Mouse (Mus musculus) ES-E14 (cell line): ENCODE results near the gene Arhgap32. TPM values are rescaled to one million over a fixed set of nuclear protein-coding genes. Genes with fewer than 3 reads are reported as not detected.
A peak's percentile ranks its signal among the peaks of the same experiment; 100 is the strongest.

ENCODE experiments used
- DNase-seq: peaks from one replicate; pipeline ENCODE4 v3.0.0-alpha.2; 2013; ENCODE audit warnings: low read depth, low spot score
- H3K27ac ChIP-seq: 2 replicates; pipeline ENCODE4 v1.5.1; 2012; ENCODE audit warnings: low read depth, mild to moderate bottlenecking, low read length, moderate library complexity, mixed read lengths; ENCODE audit not compliant: poor library complexity, insufficient read depth, severe bottlenecking
- H3K36me3 ChIP-seq: 2 replicates; pipeline ENCODE4 v1.6.1; 2012; ENCODE audit warnings: mild to moderate bottlenecking, low read length, moderate library complexity, mixed read lengths; ENCODE audit not compliant: control insufficient read depth, poor library complexity, insufficient read depth, severe bottlenecking
- H3K4me1 ChIP-seq, 2 experiments: fragments of 150-350 bp in 1 of 2; sonication (generic) in 1 of 2; 2 replicates each; pipeline ENCODE4 v1.6.1; 2012; ENCODE audit warnings: low read length in 2 of 2, mild to moderate bottlenecking in 1 of 2, mixed read lengths in 1 of 2; ENCODE audit not compliant: control insufficient read depth in 2 of 2, insufficient read depth in 2 of 2, poor library complexity in 1 of 2
- H3K4me3 ChIP-seq, 2 experiments: fragments of 150-350 bp in 1 of 2; sonication (generic) in 1 of 2; 2 replicates each; pipeline ENCODE4 v1.5.1; 2012; ENCODE audit warnings: low read length in 2 of 2, low read depth in 1 of 2, mild to moderate bottlenecking in 1 of 2, mixed read lengths in 1 of 2; ENCODE audit not compliant: insufficient read depth in 1 of 2, poor library complexity in 1 of 2, severe bottlenecking in 1 of 2
- H3K9ac ChIP-seq: 2 replicates; pipeline ENCODE4 v1.6.1; 2012; ENCODE audit warnings: low read depth, mild to moderate bottlenecking, low read length, mixed read lengths; ENCODE audit not compliant: poor library complexity, insufficient read depth, severe bottlenecking
- H3K9me3 ChIP-seq: fragments of 150-350 bp; sonication (generic); 2 replicates; pipeline ENCODE4 v1.6.1; 2012; ENCODE audit warnings: low read depth, mild to moderate bottlenecking, low read length; ENCODE audit not compliant: control insufficient read depth, insufficient read depth
- CHD2 ChIP-seq: IDR thresholded peaks from 2 replicates; pipeline ENCODE4 v1.6.1; 2014; ENCODE audit warnings: mild to moderate bottlenecking, low read depth, low read length, inconsistent platforms
- HCFC1 ChIP-seq: IDR thresholded peaks from 2 replicates; pipeline ENCODE4 v1.6.1; 2012; ENCODE audit warnings: low read length, inconsistent platforms, borderline replicate concordance; ENCODE audit not compliant: insufficient read depth
- MAFK ChIP-seq: IDR thresholded peaks from 2 replicates; pipeline ENCODE4 v1.6.1; 2014; ENCODE audit warnings: mild to moderate bottlenecking, low read depth, low read length, inconsistent platforms; ENCODE audit not compliant: insufficient read depth
- ZC3H11A ChIP-seq: IDR thresholded peaks from 2 replicates; pipeline ENCODE4 v1.6.1; 2012; ENCODE audit warnings: low read depth, mild to moderate bottlenecking, inconsistent platforms, low read length, borderline replicate concordance
- ZNF384 ChIP-seq: IDR thresholded peaks from 2 replicates; pipeline ENCODE4 v1.6.1; 2012; ENCODE audit warnings: low read depth, low read length, inconsistent platforms
- in situ Hi-C, 2 experiments: fragments of 600-800 bp; cut with MboI; formaldehyde crosslinking; loops; one replicate each; pipeline ENCODE4 v1.15.1; 2025; ENCODE audit warnings: low sequenced_read_pairs in 2 of 2, inconsistent platforms in 1 of 2; ENCODE audit not compliant: unreplicated experiment in 2 of 2
- total RNA-seq: library from RNA; depleted of rRNA; stranded (reverse); fragments of 300-350 nt; gene quantifications from 2 replicates; pipeline ENCODE4 v1.2.3, GENCODE M21; 2012

The Arhgap32 gene
- total RNA-seq, 1 experiment: 13.9 TPM

DNA sequence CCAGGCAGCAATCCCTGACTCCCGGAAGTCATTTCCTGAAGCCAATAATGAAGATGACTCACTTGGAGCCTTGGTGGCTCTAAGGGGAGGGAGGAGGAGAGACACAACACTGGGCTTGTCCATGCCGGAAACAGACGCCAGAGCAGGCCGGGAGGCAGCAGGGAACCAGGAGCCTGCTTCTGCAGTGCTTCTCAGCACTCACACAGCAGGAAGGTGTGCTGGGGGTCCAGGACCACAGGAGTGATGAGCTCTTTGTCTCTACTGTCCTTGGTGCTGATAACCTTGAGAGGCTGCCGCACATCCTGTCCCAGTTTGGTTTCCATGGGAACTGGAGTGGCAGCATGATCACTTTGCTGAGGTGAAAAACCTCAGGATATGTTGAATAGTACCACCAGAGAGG lies 176.8 kb downstream of the Arhgap32 start:
- peaks cover 0 to 6% of the 10 kb centered on the region in 2 experiments; a peak in 1 of 4 replicates for H3K4me1 ChIP-seq
- H3K27ac ChIP-seq: no peak overlapping the region
- no peaks in the 10 kb centered on the region for H3K9me3 ChIP-seq
- DNase-seq: peak; percentile 24
- TF ChIP-seq ZNF384 (no peak), ZC3H11A (no peak), MAFK (no peak), CHD2 (no peak), HCFC1 (no peak)
- no peaks in the 10 kb centered on the region for H3K36me3 ChIP-seq
- in situ Hi-C loops: no loop called here
- H3K4me3 ChIP-seq: no peak overlapping the region
- no peak overlapping the region for H3K9ac ChIP-seq

GRCm38 (mm10) chr9:32295061-32295800 lies 179.3 kb downstream of the Arhgap32 start:
- in situ Hi-C loops: no loop called here
- no peak for DNase-seq
- no peaks in the 10 kb centered on the region for H3K36me3 ChIP-seq
- TF ChIP-seq HCFC1: no peak
- no peak overlapping the region for H3K4me3 ChIP-seq
- H3K27ac ChIP-seq: no peak overlapping the region
- H3K9me3 ChIP-seq: no peaks in the 10 kb centered on the region
- H3K9ac ChIP-seq: no peak overlapping the region
- peaks cover 0 to 6% of the 10 kb centered on the region in 2 experiments; a peak in 1 of 4 replicates for H3K4me1 ChIP-seq

GRCm38 (mm10) chr9:32302501-32303150 lies 186.7 kb downstream of the Arhgap32 start:
- Histone ChIP-seq H3K4me3 (no peak overlapping the region), H3K27ac (no peak overlapping the region), H3K9me3 (no peaks in the 10 kb centered on the region), H3K4me1 (no peaks in the 10 kb centered on the region), H3K9ac (no peak overlapping the region), H3K36me3 (no peaks in the 10 kb centered on the region)
- in situ Hi-C loops: no loop called here
- TF ChIP-seq HCFC1: no peak
- no peak for TF ChIP-seq ZNF384
- no peak for TF ChIP-seq MAFK
- no peak for TF ChIP-seq ZC3H11A
- TF ChIP-seq CHD2: no peak
- no peak for DNase-seq

- DNase-seq: no peak
- no peaks in the 10 kb centered on the region for H3K4me1 ChIP-seq
- H3K4me3 ChIP-seq: no peak overlapping the region
- in situ Hi-C loops: no loop called here
- H3K36me3 ChIP-seq: no peaks in the 10 kb centered on the region
- H3K9me3 ChIP-seq: no peaks in the 10 kb centered on the region
- H3K9ac ChIP-seq: no peak overlapping the region
- no peak overlapping the region for H3K27ac ChIP-seq
- TF ChIP-seq ZNF384: no peak
- TF ChIP-seq ZC3H11A: no peak
- no peak for TF ChIP-seq CHD2
- no peak for TF ChIP-seq MAFK
- no peak for TF ChIP-seq HCFC1
These were observed 195.8 kb downstream of the Arhgap32 start for GRCm38 (mm10) chr9:32311786-32312185.
